Mouse (Mus musculus) midbrain, embryonic 12.5 days (tissue): ENCODE data around the gene Gtf3c2. TPM values are rescaled to one million over a fixed set of nuclear protein-coding genes. Genes with fewer than 3 reads are reported as not detected.

Experiments
- ATAC-seq: fragments of 200-750 bp; cut with Nextera tagmentation; 2 replicates; pipeline ENCODE4 v1.8.0; 2017; ENCODE audit warnings: low read depth, moderate TSS enrichment, moderate library complexity; ENCODE audit not compliant: low FRiP score
- H3K27ac ChIP-seq: fragments of 300-500 bp; sonication (generic); replicated peaks from 2 replicates; pipeline ENCODE4 v1.5.1; 2016; ENCODE audit warnings: mild to moderate bottlenecking
- H3K27me3 ChIP-seq: fragments of 300-500 bp; sonication (generic); 2 replicates; pipeline ENCODE4 v1.6.1; 2016; ENCODE audit warnings: mild to moderate bottlenecking
- H3K36me3 ChIP-seq: fragments of 300-500 bp; sonication (generic); 2 replicates; pipeline ENCODE4 v1.6.1; 2016
- H3K4me1 ChIP-seq: fragments of 300-500 bp; sonication (generic); 2 replicates; pipeline ENCODE4 v1.6.1; 2016
- H3K4me2 ChIP-seq: fragments of 300-500 bp; sonication (generic); replicated peaks from 2 replicates; pipeline ENCODE4 v1.6.1; 2016; ENCODE audit warnings: mild to moderate bottlenecking, moderate library complexity
- H3K4me3 ChIP-seq: fragments of 300-500 bp; sonication (generic); 2 replicates; pipeline ENCODE4 v1.5.1; 2016; ENCODE audit warnings: mild to moderate bottlenecking
- H3K9ac ChIP-seq: fragments of 300-500 bp; sonication (generic); replicated peaks from 2 replicates; pipeline ENCODE4 v1.6.1; 2016; ENCODE audit warnings: mild to moderate bottlenecking, moderate library complexity
- H3K9me3 ChIP-seq: fragments of 300-500 bp; sonication (generic); 2 replicates; pipeline ENCODE4 v1.6.1; 2016; ENCODE audit warnings: mild to moderate bottlenecking
- WGBS: fragments of 180-500 bp; shearing (Covaris S2); methylation state at CpG from one replicate; pipeline ENCODE4 v1.1.7; 2016; 5-methylcytosine and 5-hydroxymethylcytosine counted together
- polyA plus RNA-seq: library from polyadenylated mRNA; unstranded; fragments of >200 nt; fragmentation: Nextera tagmentation; extraction: Ambion mirVana; gene quantifications from 2 replicates; pipeline ENCODE4 v1.2.1, GENCODE M21; 2016

Gtf3c2 gene
- polyA plus RNA-seq, 1 experiment from 2014 or later: 97.3 TPM

DNA sequence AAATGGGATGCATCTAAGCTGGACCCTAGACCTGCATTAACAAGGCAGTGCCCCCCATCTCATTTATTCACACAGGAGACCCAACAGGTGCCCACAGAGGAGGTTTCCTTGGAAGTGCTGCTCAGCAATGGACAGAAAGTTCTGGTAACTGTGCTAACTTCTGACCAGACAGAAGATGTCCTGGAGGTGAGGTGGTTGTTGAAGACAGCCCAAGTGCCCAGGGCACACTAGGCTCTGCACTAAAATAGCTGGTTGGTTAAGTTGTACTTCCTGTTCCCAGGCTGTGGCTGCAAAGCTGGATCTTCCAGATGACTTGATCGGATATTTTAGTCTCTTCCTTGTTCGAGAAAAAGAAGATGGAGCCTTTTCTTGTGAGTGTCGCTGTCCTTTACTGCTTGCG, 15.7 kb upstream of the Gtf3c2 start:
- Histone ChIP-seq H3K4me3 (no peak overlapping the region), H3K9ac (no peak overlapping the region), H3K9me3 (peaks cover 5% of the 10 kb centered on the region), H3K4me1 (peaks cover 26% of the 10 kb centered on the region), H3K27ac (no peak overlapping the region), H3K36me3 (peaks cover 66% of the 10 kb centered on the region), H3K4me2 (no peak overlapping the region), H3K27me3 (no peaks in the 10 kb centered on the region)
- WGBS: 94% methylated on average over 4 of the region's 4 CpGs
- no peak for ATAC-seq

DNA sequence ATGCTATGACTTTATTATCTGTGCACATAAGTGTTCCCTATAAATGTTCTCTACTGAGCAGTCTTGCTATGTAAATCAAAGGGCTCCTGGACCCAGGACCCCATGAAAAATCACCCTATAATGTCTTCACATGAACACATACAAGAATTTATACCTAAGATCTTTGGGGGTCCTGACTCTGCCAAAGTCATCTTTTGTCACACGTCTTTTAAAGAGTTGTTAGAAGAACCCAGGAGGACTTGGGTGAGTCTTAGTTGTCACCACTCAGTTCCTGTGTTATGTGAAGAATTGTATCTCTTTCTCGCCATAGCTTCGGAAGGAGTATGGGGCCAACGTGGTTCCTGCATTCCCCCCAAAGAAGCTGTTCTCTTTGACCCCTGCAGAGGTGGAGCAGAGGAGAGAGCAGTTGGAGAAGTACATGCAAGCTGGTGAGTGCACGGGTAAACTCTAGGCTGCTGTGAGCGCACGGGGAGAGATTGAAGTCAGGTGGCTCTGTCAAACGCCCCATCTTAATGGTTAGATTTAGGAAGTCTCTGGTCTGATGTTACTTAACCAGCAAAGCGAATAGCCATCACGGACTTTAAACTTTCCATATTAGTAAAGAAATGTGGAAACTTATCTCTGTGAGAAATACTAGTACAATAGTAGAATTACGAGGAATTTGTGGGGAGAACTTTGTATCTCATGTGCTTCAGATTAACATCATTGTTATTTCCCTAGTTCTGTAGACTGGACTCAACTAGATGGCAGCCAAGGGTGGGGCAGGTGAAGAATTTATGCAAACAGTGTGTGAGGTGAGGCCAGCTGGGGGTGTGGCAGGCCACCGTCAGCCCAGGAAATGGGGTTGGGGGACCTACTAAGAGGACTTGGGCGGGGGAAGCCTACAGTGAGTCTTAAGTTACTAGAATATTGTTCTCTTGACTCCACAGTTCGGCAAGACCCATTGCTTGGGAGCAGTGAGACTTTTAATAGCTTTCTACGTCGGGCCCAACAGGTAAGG, 14.8 kb upstream of the Gtf3c2 start:
- H3K4me1 ChIP-seq: peaks cover 20% of the 10 kb centered on the region
- no peaks in the 10 kb centered on the region for H3K9me3 ChIP-seq
- H3K4me3 ChIP-seq: peak overlapping the region; percentile 90
- ATAC-seq: no peak
- peaks cover 66% of the 10 kb centered on the region for H3K36me3 ChIP-seq
- no peak overlapping the region for H3K27ac ChIP-seq
- H3K4me2 ChIP-seq: peak overlapping the region; percentile 90
- 91% methylated on average over 16 of the region's 16 CpGs for WGBS
- no peaks in the 10 kb centered on the region for H3K27me3 ChIP-seq
- no peak overlapping the region for H3K9ac ChIP-seq

DNA sequence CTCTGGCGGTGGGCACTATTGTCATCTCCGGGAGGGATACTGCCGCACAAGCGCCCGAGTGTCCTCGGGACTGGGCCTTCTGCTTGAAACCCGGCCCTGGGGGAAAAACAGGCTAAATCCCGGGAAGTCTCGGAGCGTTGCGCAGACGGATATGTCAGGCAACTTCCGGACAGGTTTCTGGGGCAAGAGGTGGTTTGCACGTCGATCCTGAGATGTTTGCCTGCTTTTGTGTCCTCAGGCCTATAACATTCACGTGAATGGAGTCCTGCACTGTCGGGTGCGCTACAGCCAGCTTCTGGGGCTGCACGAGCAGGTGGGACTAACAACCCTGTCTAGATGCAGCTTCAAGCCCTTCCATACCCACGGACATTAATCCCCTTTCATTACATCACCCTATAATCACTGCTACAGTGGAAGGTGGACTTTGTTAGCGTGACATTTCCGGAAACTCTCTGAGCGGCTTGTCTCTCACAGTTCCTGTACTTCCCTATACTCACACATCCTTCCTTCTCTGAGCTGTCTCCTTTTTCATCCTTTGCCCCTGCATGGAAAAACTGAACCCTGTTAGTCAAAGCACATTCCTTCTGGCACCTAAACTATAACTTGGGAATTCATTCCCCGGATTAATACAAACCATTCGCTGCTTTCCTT, 13.8 kb upstream of the Gtf3c2 start:
- Histone ChIP-seq H3K9me3 (no peaks in the 10 kb centered on the region), H3K4me2 (peak overlapping the region; percentile 90), H3K4me1 (peaks cover 20% of the 10 kb centered on the region), H3K4me3 (peak overlapping the region; percentile 90), H3K27me3 (no peaks in the 10 kb centered on the region), H3K27ac (peak overlapping the region; percentile 73), H3K9ac (peak overlapping the region; percentile 91), H3K36me3 (peaks cover 62% of the 10 kb centered on the region)
- ATAC-seq: no peak
- WGBS: 15% methylated on average over 25 of the region's 25 CpGs

- WGBS: under 1% methylated on average over 48 of the region's 48 CpGs
- H3K9ac ChIP-seq: peak within 1 kb of the TSS; percentile 91
- no peaks in the 10 kb centered on the region for H3K27me3 ChIP-seq
- peak within 1 kb of the TSS; percentile 90 for H3K4me3 ChIP-seq
- H3K27ac ChIP-seq: peak within 1 kb of the TSS; percentile 73
- peaks cover 20% of the 10 kb centered on the region for H3K4me1 ChIP-seq
- H3K36me3 ChIP-seq: peaks cover 62% of the 10 kb centered on the region
- no peaks in the 10 kb centered on the region for H3K9me3 ChIP-seq
- H3K4me2 ChIP-seq: peak within 1 kb of the TSS; percentile 90
- peak; percentile 95 for ATAC-seq
Observed at GRCm38 (mm10) chr5:31192939-31193630, 13.1 kb upstream of the Gtf3c2 start, which contains the start of the genes Snx17 and Eif2b4. Gene Snx17, plus strand, starts transcription at chr5:31193227. Gene Eif2b4, minus strand, starts transcription at chr5:31193430.

GRCm38 (mm10) chr5:31192045-31192938, 12.3 kb upstream of the Gtf3c2 start:
- Histone ChIP-seq H3K4me1 (peaks cover 20% of the 10 kb centered on the region), H3K4me3 (peak overlapping the region; percentile 90), H3K9ac (peak overlapping the region; percentile 91), H3K27me3 (no peaks in the 10 kb centered on the region), H3K36me3 (peaks cover 62% of the 10 kb centered on the region), H3K9me3 (no peaks in the 10 kb centered on the region), H3K27ac (peak overlapping the region; percentile 72), H3K4me2 (peak overlapping the region; percentile 90)
- peak; percentile 64; the same call in 1 of the 2 replicates for ATAC-seq
- 14% methylated on average over 42 of the region's 42 CpGs for WGBS

DNA sequence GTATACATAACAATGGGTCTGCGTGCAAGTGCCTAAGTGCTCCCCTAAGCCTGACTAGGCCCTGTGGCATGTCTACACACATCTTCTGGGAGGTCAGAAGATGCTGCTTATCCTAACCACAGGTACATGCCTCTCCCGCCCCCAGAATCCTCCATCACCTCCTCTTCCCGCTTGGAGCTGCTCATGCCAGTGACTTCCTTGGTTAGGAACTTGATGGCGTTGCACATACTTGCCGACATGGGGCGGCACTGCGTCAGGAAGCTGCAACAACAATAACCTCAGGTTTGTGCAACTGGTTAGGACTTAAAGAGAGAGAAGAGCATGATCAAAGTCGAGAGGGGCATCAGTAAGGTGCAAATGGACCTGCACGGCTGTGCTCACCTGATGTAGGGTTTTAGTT, 10.3 kb upstream of the Gtf3c2 start:
- Histone ChIP-seq H3K27ac (no peak overlapping the region), H3K4me3 (no peak overlapping the region), H3K36me3 (peaks cover 47% of the 10 kb centered on the region), H3K4me1 (peaks cover 20% of the 10 kb centered on the region), H3K27me3 (no peaks in the 10 kb centered on the region), H3K4me2 (no peak overlapping the region), H3K9ac (no peak overlapping the region), H3K9me3 (no peaks in the 10 kb centered on the region)
- 89% methylated on average over 9 of the region's 9 CpGs for WGBS
- no peak for ATAC-seq

DNA sequence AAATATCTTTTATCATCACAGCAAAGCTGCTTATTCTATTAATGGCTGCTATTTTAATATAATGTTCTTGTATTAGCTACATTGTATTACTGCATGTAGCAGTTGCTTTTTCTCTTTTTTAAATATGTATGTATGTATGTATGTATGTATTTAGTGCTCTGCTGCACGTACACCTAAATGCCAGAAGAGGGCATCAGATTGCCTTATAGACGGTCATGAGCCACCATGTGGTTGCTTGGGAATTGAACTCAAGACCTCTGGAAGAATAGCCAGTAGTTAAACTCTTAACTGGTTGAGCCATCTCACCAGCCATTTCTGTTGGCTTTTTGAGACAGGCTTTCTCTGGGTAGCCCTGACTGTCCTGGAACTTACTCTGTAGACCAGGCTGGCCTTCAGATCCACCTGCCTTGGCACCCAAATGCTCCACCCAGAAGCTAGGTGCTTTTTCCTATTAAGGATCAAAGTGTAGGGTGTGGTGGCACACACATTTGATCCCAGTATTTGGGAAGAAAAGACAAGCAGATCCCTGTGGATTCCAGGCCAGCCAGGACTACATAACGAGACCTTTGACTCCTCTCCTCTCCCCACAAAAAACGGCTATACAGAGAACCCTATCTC, 8.4 kb upstream of the Gtf3c2 start:
- Histone ChIP-seq H3K9me3 (no peaks in the 10 kb centered on the region), H3K4me2 (no peak overlapping the region), H3K9ac (no peak overlapping the region), H3K27me3 (no peaks in the 10 kb centered on the region), H3K27ac (no peak overlapping the region), H3K4me3 (no peak overlapping the region), H3K36me3 (peaks cover 40% of the 10 kb centered on the region), H3K4me1 (peaks cover 9% of the 10 kb centered on the region)
- ATAC-seq: no peak
- 81% methylated on average over 4 of the region's 4 CpGs for WGBS

- H3K36me3 ChIP-seq: peaks cover 19% of the 10 kb centered on the region
- H3K27me3 ChIP-seq: no peaks in the 10 kb centered on the region
- H3K27ac ChIP-seq: no peak overlapping the region
- peaks cover 9% of the 10 kb centered on the region for H3K4me1 ChIP-seq
- H3K9me3 ChIP-seq: no peaks in the 10 kb centered on the region
- 64% methylated on average over 4 of the region's 4 CpGs for WGBS
- H3K9ac ChIP-seq: no peak overlapping the region
- ATAC-seq: no peak
- H3K4me2 ChIP-seq: no peak overlapping the region
- H3K4me3 ChIP-seq: no peak overlapping the region
Observed at GRCm38 (mm10) chr5:31183678-31184077, 3.7 kb upstream of the Gtf3c2 start.

DNA sequence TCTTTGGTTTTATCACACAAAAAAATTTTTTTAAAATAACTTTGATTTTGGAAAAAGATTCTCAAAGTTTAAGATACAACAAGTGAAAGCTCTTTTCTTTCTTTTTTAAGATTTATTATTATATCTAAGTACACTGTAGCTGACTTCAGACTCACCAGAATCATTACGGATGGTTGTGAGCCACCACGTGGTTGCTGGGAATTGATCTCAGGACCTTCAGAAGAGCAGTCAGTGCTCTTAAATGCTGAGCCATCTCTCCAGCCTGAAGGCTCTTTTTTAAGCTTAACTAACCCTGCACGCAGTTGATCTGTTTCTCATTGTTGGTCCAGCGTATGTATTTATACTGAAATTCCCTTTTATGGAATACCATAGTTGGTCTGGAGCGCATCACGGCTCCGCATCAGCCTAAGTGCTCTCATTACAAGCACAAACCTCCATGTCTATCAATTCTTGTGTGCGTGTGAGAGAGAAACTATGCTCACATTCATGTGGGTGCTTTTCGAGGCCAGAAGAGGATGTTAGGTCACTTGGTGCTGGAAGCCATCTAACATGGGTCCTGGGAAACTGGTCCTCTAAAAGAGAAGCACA, 1.3 kb upstream of the Gtf3c2 start:
- Histone ChIP-seq H3K9me3 (no peaks in the 10 kb centered on the region), H3K4me1 (peaks cover 15% of the 10 kb centered on the region), H3K36me3 (0 out of 2 replicates have a peak, but pooled peaks cover 5% of the 10 kb centered on the region), H3K4me3 (no peak overlapping the region), H3K27ac (no peak overlapping the region), H3K9ac (no peak overlapping the region), H3K4me2 (no peak overlapping the region), H3K27me3 (no peaks in the 10 kb centered on the region)
- 96% methylated on average over 9 of the region's 9 CpGs for WGBS
- no peak for ATAC-seq

DNA sequence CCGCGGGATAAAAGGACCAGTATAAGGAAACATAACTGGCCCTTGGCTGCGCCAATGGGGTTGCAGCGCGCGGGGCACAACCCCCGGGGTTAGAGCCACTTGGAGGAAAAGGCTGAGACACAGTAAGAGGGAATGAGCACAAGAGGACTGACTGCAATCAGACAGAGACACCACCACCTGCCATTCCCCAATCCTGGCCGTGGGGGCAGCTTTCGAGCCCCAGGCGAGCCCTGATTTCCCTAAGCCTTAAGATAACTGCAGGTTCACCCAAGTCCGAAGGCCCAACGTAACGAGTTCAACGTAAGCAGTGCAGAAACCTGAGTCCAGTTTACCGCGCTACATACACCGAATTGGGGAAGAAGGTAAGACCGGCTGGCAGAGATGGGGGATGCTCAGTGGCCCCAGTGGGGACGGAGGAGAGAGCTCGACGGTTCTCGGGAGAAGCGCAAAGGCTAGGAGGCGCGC, 611 bp downstream of the Gtf3c2 start:
- ATAC-seq: peak; percentile 66
- under 1% methylated on average over 25 of the region's 25 CpGs for WGBS

More for the DNA sequence above, 611 bp downstream of the Gtf3c2 start:
- peak overlapping the region; percentile 61 for H3K4me3 ChIP-seq
- peak overlapping the region; percentile 98 for H3K27ac ChIP-seq
- no peaks in the 10 kb centered on the region for H3K9me3 ChIP-seq
- H3K36me3 ChIP-seq: peaks cover 10% of the 10 kb centered on the region
- peaks cover 15% of the 10 kb centered on the region for H3K4me1 ChIP-seq
- no peaks in the 10 kb centered on the region for H3K27me3 ChIP-seq
- peak overlapping the region; percentile 75 for H3K9ac ChIP-seq
- H3K4me2 ChIP-seq: peak overlapping the region; percentile 97
